Mouse (Mus musculus): ENCODE data around the gene Bcl11a.

DNA sequence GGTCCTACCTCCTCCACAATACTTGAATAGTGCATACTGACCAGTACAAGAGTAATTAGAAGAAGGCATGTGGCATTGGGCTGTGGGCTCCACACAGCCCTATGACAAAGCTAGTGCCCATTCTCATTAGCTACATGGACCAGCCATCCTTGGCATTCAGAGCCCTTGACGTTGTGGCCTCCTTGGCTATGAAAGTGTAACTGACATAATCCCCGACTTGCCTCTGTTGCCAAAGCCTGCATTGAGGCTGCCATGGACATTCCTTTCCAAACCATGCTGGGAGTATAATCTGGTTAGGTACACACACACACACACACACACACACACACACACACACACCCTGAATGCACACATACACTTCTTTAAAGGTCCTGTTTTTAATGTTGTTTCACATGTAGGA lies 81.8 kb downstream of the Bcl11a start:
- TF ChIP-seq CTCF (IDR thresholded peaks at IDR 0.05 in 2 of 3, conservative IDR thresholded peaks at IDR 0.05 in 1 of 3; ENCODE audit: control insufficient read depth in 1 of 3, insufficient read depth in 1 of 3, low read depth in 2 of 3, low read length in 3 of 3, poor library complexity in 1 of 3, severe bottlenecking in 1 of 3): no peak
- TF ChIP-seq CHD2 (IDR thresholded peaks at IDR 0.05; ENCODE audit: low read length): no peak
- no peak; a peak in 1 of 4 replicates for TF ChIP-seq POLR2A (IDR thresholded peaks at IDR 0.05; ENCODE audit: control insufficient read depth in 1 of 2, insufficient read depth in 1 of 2, low read depth in 1 of 2, low read length in 2 of 2, poor library complexity in 1 of 2)
- TF ChIP-seq BHLHE40 (IDR thresholded peaks at IDR 0.05; ENCODE audit: borderline replicate concordance, low read depth, low read length): no peak
- TF ChIP-seq EP300 (IDR thresholded peaks at IDR 0.05; ENCODE audit: low read depth in 1 of 2, low read length in 2 of 2): no peak
- no peak for TF ChIP-seq SMC3 (IDR thresholded peaks at IDR 0.05; ENCODE audit: low read depth, low read length)
- no peak for TF ChIP-seq RCOR1 (IDR thresholded peaks at IDR 0.05; ENCODE audit: low read depth, low read length)
- no peak for TF ChIP-seq GATA1 (IDR thresholded peaks at IDR 0.05; ENCODE audit: low read depth, low read length)
- TF ChIP-seq TCF12 (IDR thresholded peaks at IDR 0.05; ENCODE audit: low read depth, low read length): no peak

Measured in MEL (cell line).